Mouse (Mus musculus): ENCODE measurements around the gene Mef2d. TPM values are rescaled to one million over a fixed set of nuclear protein-coding genes. Genes with fewer than 3 reads are reported as not detected.
A peak's percentile ranks its signal among the peaks of the same experiment; 100 is the strongest.

Mef2d gene
- polyA plus RNA-seq, 1 experiment from 2014 or later, result 28.3 TPM

GRCm38 (mm10) chr3:88163847-88164246 lies 21.7 kb downstream of the Mef2d start:
- Histone ChIP-seq H3K9me3 (ENCODE audit: control insufficient read depth, low read length) (no peaks in the 10 kb centered on the region), H3K4me2 (ENCODE audit: low read length) (no peak overlapping the region), H3K36me3 (ENCODE audit: control insufficient read depth, insufficient read depth) (peaks cover 32% of the 10 kb centered on the region), H3K9ac (replicated peaks; ENCODE audit: low read depth, low read length) (no peak overlapping the region), H3K27me3 (replicated peaks; ENCODE audit: control insufficient read depth, insufficient read depth, low read length) (no peaks in the 10 kb centered on the region), H3K4me3 (replicated peaks; ENCODE audit: low read length) (no peak overlapping the region), H3K4me1 (replicated peaks; ENCODE audit: control insufficient read depth, insufficient read depth, low read length) (peaks cover 5% of the 10 kb centered on the region), H3K27ac (ENCODE audit: low read length) (no peak overlapping the region)
- ATAC-seq, result no peak
- 41% methylated on average over 3 of the region's 3 CpGs for WGBS

GRCm38 (mm10) chr3:88164263-88164662 lies 22.1 kb downstream of the Mef2d start:
- peaks cover 30% of the 10 kb centered on the region for H3K36me3 ChIP-seq (ENCODE audit: control insufficient read depth, insufficient read depth)
- no peak for ATAC-seq

GRCm38 (mm10) chr3:88166056-88166455 lies 23.9 kb downstream of the Mef2d start:
- no peaks in the 10 kb centered on the region for H3K9me3 ChIP-seq (ENCODE audit: control insufficient read depth, low read length)
- no peak overlapping the region for H3K27ac ChIP-seq (ENCODE audit: low read length)
- peaks cover 30% of the 10 kb centered on the region for H3K36me3 ChIP-seq (ENCODE audit: control insufficient read depth, insufficient read depth)
- H3K27me3 ChIP-seq (replicated peaks; ENCODE audit: control insufficient read depth, insufficient read depth, low read length), result no peaks in the 10 kb centered on the region
- 88% methylated on average over 5 of the region's 5 CpGs for WGBS
- ATAC-seq, result no peak
- no peak overlapping the region for H3K4me2 ChIP-seq (ENCODE audit: low read length)
- H3K4me1 ChIP-seq (replicated peaks; ENCODE audit: control insufficient read depth, insufficient read depth, low read length), result peaks cover 5% of the 10 kb centered on the region
- no peak overlapping the region for H3K9ac ChIP-seq (replicated peaks; ENCODE audit: low read depth, low read length)
- H3K4me3 ChIP-seq (replicated peaks; ENCODE audit: low read length), result no peak overlapping the region

More at GRCm38 (mm10) chr3:88164263-88164662, 22.1 kb downstream of the Mef2d start:
- H3K4me2 ChIP-seq (ENCODE audit: low read length), result no peak overlapping the region
- H3K4me1 ChIP-seq (replicated peaks; ENCODE audit: control insufficient read depth, insufficient read depth, low read length), result peaks cover 5% of the 10 kb centered on the region
- H3K27ac ChIP-seq (ENCODE audit: low read length), result no peak overlapping the region
- H3K9ac ChIP-seq (replicated peaks; ENCODE audit: low read depth, low read length), result no peak overlapping the region
- no peaks in the 10 kb centered on the region for H3K9me3 ChIP-seq (ENCODE audit: control insufficient read depth, low read length)
- 19% methylated on average over 3 of the region's 3 CpGs for WGBS
- H3K27me3 ChIP-seq (replicated peaks; ENCODE audit: control insufficient read depth, insufficient read depth, low read length), result no peaks in the 10 kb centered on the region
- H3K4me3 ChIP-seq (replicated peaks; ENCODE audit: low read length), result no peak overlapping the region

DNA sequence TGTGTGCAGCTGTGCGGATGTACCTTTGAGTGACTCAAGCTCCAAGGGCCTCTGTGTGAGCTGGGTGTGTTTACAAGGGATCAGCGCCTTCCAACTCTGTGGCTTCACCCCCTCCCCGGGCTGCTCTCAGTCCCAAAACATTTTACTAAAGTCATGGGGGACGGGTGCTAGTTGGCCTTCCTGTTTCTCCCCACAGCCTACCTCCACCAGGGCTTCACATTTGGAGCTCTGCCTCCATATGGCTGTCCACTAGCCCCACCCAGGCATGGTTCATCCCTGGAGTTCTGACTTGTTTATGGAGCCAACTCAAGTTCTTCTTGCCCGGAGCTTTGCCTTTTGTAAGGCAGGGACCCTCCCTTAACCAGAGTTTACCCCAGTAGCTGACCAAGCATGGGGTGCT lies 28.2 kb downstream of the Mef2d start:
- H3K9ac ChIP-seq (replicated peaks; ENCODE audit: low read depth, low read length), result no peak overlapping the region

GRCm38 (mm10) chr3:88172440-88172839 lies 30.3 kb downstream of the Mef2d start:
- Histone ChIP-seq H3K9me3 (ENCODE audit: control insufficient read depth, low read length) (no peaks in the 10 kb centered on the region), H3K27ac (ENCODE audit: low read length) (no peak overlapping the region), H3K4me2 (ENCODE audit: low read length) (no peak overlapping the region), H3K27me3 (replicated peaks; ENCODE audit: control insufficient read depth, insufficient read depth, low read length) (no peaks in the 10 kb centered on the region), H3K36me3 (ENCODE audit: control insufficient read depth, insufficient read depth) (peaks cover 12% of the 10 kb centered on the region), H3K4me3 (replicated peaks; ENCODE audit: low read length) (no peak overlapping the region), H3K4me1 (replicated peaks; ENCODE audit: control insufficient read depth, insufficient read depth, low read length) (peaks cover 5% of the 10 kb centered on the region), H3K9ac (replicated peaks; ENCODE audit: low read depth, low read length) (no peak overlapping the region)
- no peak for ATAC-seq
- 93% methylated on average over 3 of the region's 3 CpGs for WGBS

More for the DNA sequence above, 28.2 kb downstream of the Mef2d start:
- H3K36me3 ChIP-seq (ENCODE audit: control insufficient read depth, insufficient read depth), result peaks cover 12% of the 10 kb centered on the region
- WGBS, result 92% methylated on average over 5 of the region's 5 CpGs
- ATAC-seq, result no peak
- no peak overlapping the region for H3K4me2 ChIP-seq (ENCODE audit: low read length)
- no peak overlapping the region for H3K27ac ChIP-seq (ENCODE audit: low read length)
- H3K27me3 ChIP-seq (replicated peaks; ENCODE audit: control insufficient read depth, insufficient read depth, low read length), result no peaks in the 10 kb centered on the region
- no peaks in the 10 kb centered on the region for H3K4me1 ChIP-seq (replicated peaks; ENCODE audit: control insufficient read depth, insufficient read depth, low read length)
- no peaks in the 10 kb centered on the region for H3K9me3 ChIP-seq (ENCODE audit: control insufficient read depth, low read length)
- no peak overlapping the region for H3K4me3 ChIP-seq (replicated peaks; ENCODE audit: low read length)

- WGBS, result 56% methylated on average over 3 of the region's 3 CpGs
- Histone ChIP-seq H3K9me3 (ENCODE audit: control insufficient read depth, low read length) (no peaks in the 10 kb centered on the region), H3K27ac (ENCODE audit: low read length) (no peak overlapping the region), H3K4me3 (replicated peaks; ENCODE audit: low read length) (no peak overlapping the region), H3K36me3 (ENCODE audit: control insufficient read depth, insufficient read depth) (peaks cover 9% of the 10 kb centered on the region; the same call in 1 of the 2 replicates), H3K27me3 (replicated peaks; ENCODE audit: control insufficient read depth, insufficient read depth, low read length) (no peaks in the 10 kb centered on the region), H3K4me2 (ENCODE audit: low read length) (no peak overlapping the region), H3K4me1 (replicated peaks; ENCODE audit: control insufficient read depth, insufficient read depth, low read length) (peaks cover 5% of the 10 kb centered on the region), H3K9ac (replicated peaks; ENCODE audit: low read depth, low read length) (no peak overlapping the region)
- no peak for ATAC-seq
Measured at GRCm38 (mm10) chr3:88173375-88173774, 31.2 kb downstream of the Mef2d start.

- H3K4me1 ChIP-seq (replicated peaks; ENCODE audit: control insufficient read depth, insufficient read depth, low read length), result peaks cover 5% of the 10 kb centered on the region
- no peak overlapping the region for H3K9ac ChIP-seq (replicated peaks; ENCODE audit: low read depth, low read length)
- H3K27me3 ChIP-seq (replicated peaks; ENCODE audit: control insufficient read depth, insufficient read depth, low read length), result no peaks in the 10 kb centered on the region
- peaks cover 7% of the 10 kb centered on the region; the same call in 1 of the 2 replicates for H3K36me3 ChIP-seq (ENCODE audit: control insufficient read depth, insufficient read depth)
- no peak overlapping the region for H3K4me3 ChIP-seq (replicated peaks; ENCODE audit: low read length)
- 79% methylated on average over 2 of the region's 2 CpGs for WGBS
- H3K4me2 ChIP-seq (ENCODE audit: low read length), result no peak overlapping the region
- no peaks in the 10 kb centered on the region for H3K9me3 ChIP-seq (ENCODE audit: control insufficient read depth, low read length)
- no peak for ATAC-seq
- H3K27ac ChIP-seq (ENCODE audit: low read length), result no peak overlapping the region
Measured at GRCm38 (mm10) chr3:88174894-88175293, 32.7 kb downstream of the Mef2d start.

DNA sequence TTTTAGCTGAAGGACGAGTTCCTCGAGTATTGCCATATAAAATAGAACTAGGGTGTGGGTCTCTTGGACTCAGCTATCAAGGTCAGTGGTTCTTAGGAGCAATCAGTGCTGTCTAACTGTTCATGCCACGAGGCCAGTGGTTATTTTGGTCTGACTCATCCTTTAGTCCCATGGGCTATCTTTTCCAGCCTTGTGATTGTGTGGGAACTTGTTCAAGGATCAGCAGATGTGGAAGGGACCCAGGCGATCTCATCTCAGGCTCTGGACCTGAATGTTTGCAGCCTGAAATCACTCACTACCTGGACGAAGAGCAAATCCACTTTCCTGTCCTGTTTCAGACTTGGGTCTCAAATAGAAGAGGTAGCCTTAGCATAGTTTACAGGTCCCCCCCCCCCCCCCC lies 34.9 kb downstream of the Mef2d start:
- Histone ChIP-seq H3K9me3 (ENCODE audit: control insufficient read depth, low read length) (no peaks in the 10 kb centered on the region), H3K4me1 (replicated peaks; ENCODE audit: control insufficient read depth, insufficient read depth, low read length) (peaks cover 5% of the 10 kb centered on the region), H3K4me2 (ENCODE audit: low read length) (peak overlapping the region; percentile 57), H3K27ac (ENCODE audit: low read length) (peak overlapping the region; percentile 99), H3K36me3 (ENCODE audit: control insufficient read depth, insufficient read depth) (0 out of 2 replicates have a peak, but pooled peaks cover 2% of the 10 kb centered on the region), H3K4me3 (replicated peaks; ENCODE audit: low read length) (peak overlapping the region; percentile 60), H3K27me3 (replicated peaks; ENCODE audit: control insufficient read depth, insufficient read depth, low read length) (no peaks in the 10 kb centered on the region), H3K9ac (replicated peaks; ENCODE audit: low read depth, low read length) (peak overlapping the region; percentile 74)
- ATAC-seq, result no peak
- 70% methylated on average over 5 of the region's 5 CpGs for WGBS

GRCm38 (mm10) chr3:88177562-88178345 lies 35.6 kb downstream of the Mef2d start:
- peak overlapping the region; percentile 60 for H3K4me3 ChIP-seq (replicated peaks; ENCODE audit: low read length)
- no peaks in the 10 kb centered on the region for H3K9me3 ChIP-seq (ENCODE audit: control insufficient read depth, low read length)
- WGBS, result under 1% methylated on average over 49 of the region's 49 CpGs
- peak overlapping the region; percentile 99 for H3K27ac ChIP-seq (ENCODE audit: low read length)
- peak overlapping the region; percentile 57 for H3K4me2 ChIP-seq (ENCODE audit: low read length)
- H3K27me3 ChIP-seq (replicated peaks; ENCODE audit: control insufficient read depth, insufficient read depth, low read length), result no peaks in the 10 kb centered on the region
- peak overlapping the region; percentile 74 for H3K9ac ChIP-seq (replicated peaks; ENCODE audit: low read depth, low read length)
- peak; percentile 99 for ATAC-seq
- H3K4me1 ChIP-seq (replicated peaks; ENCODE audit: control insufficient read depth, insufficient read depth, low read length), result peaks cover 5% of the 10 kb centered on the region
- H3K36me3 ChIP-seq (ENCODE audit: control insufficient read depth, insufficient read depth), result 0 out of 2 replicates have a peak, but pooled peaks cover 2% of the 10 kb centered on the region
